Mouse (Mus musculus) right cerebral cortex, adult 18-20 months (tissue): Measurements from ENCODE around the gene Qprt.

ENCODE experiments used
- DNase-seq: peaks from one replicate; pipeline ENCODE4 v3.0.0; 2022; ENCODE audit warnings: mixed read lengths

Gene Qprt

GRCm38 (mm10) chr7:127121911-127122270 is at the start of gene Qprt:
TSS of gene Qprt (minus strand) at chr7:127122226.
- no peak for DNase-seq

- no peak for DNase-seq
Observed at GRCm38 (mm10) chr7:127166501-127166900, 44.5 kb upstream of the Qprt start.

- DNase-seq: no peak
Observed at GRCm38 (mm10) chr7:127165607-127166493, 43.8 kb upstream of the Qprt start.

GRCm38 (mm10) chr7:127164002-127164401 is 42.0 kb upstream of the Qprt start:
- DNase-seq: no peak

- DNase-seq: no peak
Observed at GRCm38 (mm10) chr7:127162546-127162945, 40.5 kb upstream of the Qprt start.

GRCm38 (mm10) chr7:127157548-127157947 is 35.5 kb upstream of the Qprt start:
- DNase-seq: no peak

GRCm38 (mm10) chr7:127153477-127153876 is 31.5 kb upstream of the Qprt start:
- no peak for DNase-seq

GRCm38 (mm10) chr7:127152464-127152863 is 30.4 kb upstream of the Qprt start:
- DNase-seq: no peak

GRCm38 (mm10) chr7:127147901-127148300 is 25.9 kb upstream of the Qprt start:
- no peak for DNase-seq

- no peak for DNase-seq
Observed at GRCm38 (mm10) chr7:127146267-127146603, 24.2 kb upstream of the Qprt start.

GRCm38 (mm10) chr7:127145387-127146266 is 23.6 kb upstream of the Qprt start:
- no peak for DNase-seq

- no peak for DNase-seq
Observed at GRCm38 (mm10) chr7:127144412-127144811, 22.4 kb upstream of the Qprt start.

GRCm38 (mm10) chr7:127142666-127143065 is 20.6 kb upstream of the Qprt start:
- DNase-seq: no peak

GRCm38 (mm10) chr7:127142214-127142613 is 20.2 kb upstream of the Qprt start:
- DNase-seq: no peak

- DNase-seq: no peak
Observed at GRCm38 (mm10) chr7:127140623-127141404, 18.8 kb upstream of the Qprt start.

GRCm38 (mm10) chr7:127139562-127139961 is 17.5 kb upstream of the Qprt start:
- no peak for DNase-seq

- no peak for DNase-seq
Observed at GRCm38 (mm10) chr7:127139100-127139499, 17.1 kb upstream of the Qprt start.

GRCm38 (mm10) chr7:127137262-127138017 is 15.4 kb upstream of the Qprt start, which contains the start of gene Spn:
TSS of gene Spn (minus strand) at chr7:127137823.
- no peak for DNase-seq

- no peak for DNase-seq
Observed at GRCm38 (mm10) chr7:127136181-127137071, 14.4 kb upstream of the Qprt start.

GRCm38 (mm10) chr7:127134821-127135447 is 12.9 kb upstream of the Qprt start:
- DNase-seq: peak; percentile 44

- no peak for DNase-seq
Observed at GRCm38 (mm10) chr7:127133125-127133524, 11.1 kb upstream of the Qprt start.
